In the genomic region with DNA sequence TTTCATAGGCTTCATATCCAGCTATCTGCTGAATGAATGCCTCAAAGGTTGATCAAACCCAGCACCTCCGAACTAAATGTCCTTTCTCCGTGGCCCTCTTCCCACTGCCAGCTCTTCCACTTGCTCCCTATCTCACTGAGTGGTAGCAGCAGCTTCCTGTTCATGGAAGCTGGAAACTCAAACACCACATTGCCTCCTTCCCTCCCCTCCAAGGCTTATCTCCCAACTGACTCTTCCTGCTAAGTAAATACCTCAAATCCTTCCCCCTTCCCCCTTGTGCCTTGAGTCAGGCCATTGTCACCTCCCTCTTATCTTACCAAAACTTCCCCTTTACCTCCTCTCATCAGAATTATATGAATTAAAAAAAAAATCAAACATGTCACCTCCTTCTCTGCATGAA, we compare ENCODE assay signal across 19 mouse cellular contexts.
"Had no signal": no experiment of that assay in that cellular context is flagged by ENCODE, and none has a peak within 500 bp of the region (broad histone marks: within the 10 kb centered on the region; RNA-seq: fewer than 3 reads in every experiment).

No protein-coding gene starts in this region.

- H3K27ac ChIP-seq: liver, embryonic 15.5 days; lung, embryonic 15.5 days; macrophage; midbrain, embryonic 10.5 days; midbrain, embryonic 12.5 days; neural tube, embryonic 15.5 days; stomach, embryonic 15.5 days; stomach, postnatal 0 days had no signal

- H3K9ac ChIP-seq: liver, embryonic 15.5 days; liver, postnatal 0 days; lung, embryonic 15.5 days; midbrain, embryonic 12.5 days; neural tube, embryonic 13.5 days; neural tube, embryonic 15.5 days; stomach, embryonic 15.5 days had no signal

- H3K27me3 ChIP-seq: liver, embryonic 15.5 days; lung, embryonic 15.5 days; midbrain, embryonic 12.5 days; neural tube, embryonic 13.5 days; neural tube, embryonic 15.5 days; stomach, embryonic 15.5 days had no signal

- H3K4me2 ChIP-seq: liver, embryonic 15.5 days; lung, embryonic 15.5 days; midbrain, embryonic 12.5 days; neural tube, embryonic 13.5 days; neural tube, embryonic 15.5 days; stomach, embryonic 15.5 days had no signal

- H3K9me3 ChIP-seq: liver, embryonic 15.5 days; lung, embryonic 15.5 days; midbrain, embryonic 10.5 days; midbrain, embryonic 12.5 days; neural tube, embryonic 13.5 days; neural tube, embryonic 15.5 days; stomach, embryonic 15.5 days had no signal

- H3K4me1 ChIP-seq: liver, embryonic 15.5 days; stomach, embryonic 15.5 days had no signal

- ATAC-seq: liver, postnatal 0 days; lung, postnatal 0 days; midbrain, embryonic 16.5 days had no signal

- DNase-seq: liver, postnatal 0 days; lung, adult 2 months; lung, postnatal 14 days; lung, postnatal 36 days; midbrain, embryonic 14.5 days; retina, postnatal 1 day; right cerebral cortex, adult 18-20 months had no signal

- H3K36me3 ChIP-seq: liver, embryonic 15.5 days; lung, embryonic 15.5 days; midbrain, embryonic 10.5 days; midbrain, embryonic 12.5 days; neural tube, embryonic 13.5 days; neural tube, embryonic 15.5 days; stomach, embryonic 15.5 days had no signal

- H3K4me3 ChIP-seq: liver, embryonic 15.5 days; lung, embryonic 15.5 days; midbrain, embryonic 10.5 days; midbrain, embryonic 12.5 days; myocyte; neural tube, embryonic 13.5 days; neural tube, embryonic 15.5 days; stomach, embryonic 15.5 days had no signal
